Mouse (Mus musculus): ENCODE measurements around the gene Ccdc160.

- TF ChIP-seq CTCF (IDR thresholded peaks at IDR 0.05 in 2 of 3, conservative IDR thresholded peaks at IDR 0.05 in 1 of 3; ENCODE audit: control insufficient read depth in 1 of 3, insufficient read depth in 1 of 3, low read depth in 2 of 3, low read length in 3 of 3, poor library complexity in 1 of 3, severe bottlenecking in 1 of 3) = no peak
- no peak for TF ChIP-seq POLR2A (IDR thresholded peaks at IDR 0.05; ENCODE audit: control insufficient read depth in 1 of 2, insufficient read depth in 1 of 2, low read depth in 1 of 2, low read length in 2 of 2, poor library complexity in 1 of 2)
- TF ChIP-seq ZC3H11A (IDR thresholded peaks at IDR 0.05; ENCODE audit: low read depth, low read length) = no peak
- no peak for TF ChIP-seq TCF12 (IDR thresholded peaks at IDR 0.05; ENCODE audit: low read depth, low read length)
- TF ChIP-seq CHD2 (IDR thresholded peaks at IDR 0.05; ENCODE audit: low read length) = no peak
- no peak for TF ChIP-seq MXI1 (IDR thresholded peaks at IDR 0.05; ENCODE audit: low read depth, low read length)
- no peak for TF ChIP-seq KAT2A (conservative IDR thresholded peaks at IDR 0.05; ENCODE audit: low read depth, low read length)
Measured at GRCm38 (mm10) chrX:52743781-52744180, 47.2 kb upstream of the Ccdc160 start.

All from MEL (cell line).